Mouse (Mus musculus) adipose tissue, adult 10 weeks (tissue): ENCODE measurements around the gene Klk1b5. TPM values are rescaled to one million over a fixed set of nuclear protein-coding genes. Genes with fewer than 3 reads are reported as not detected.

Source experiments
- polyA plus RNA-seq: library from polyadenylated mRNA; stranded (reverse); fragments of 350-450 nt; fragmentation: Illumina TruSeq; extraction: RNeasy Lipid Tissue Mini Kit (QIAGEN cat#74804); gene quantifications from one replicate; pipeline ENCODE4 v1.2.3, GENCODE M21; 2014; ENCODE audit warnings: low read depth, low replicate concordance

The Klk1b5 gene
- 2.5 TPM for polyA plus RNA-seq

GRCm38 (mm10) chr7:44215645-44216044 is at the start of gene Klk1b5:
Gene Klk1b5, plus strand, starts transcription at chr7:44215945.

GRCm38 (mm10) chr7:44187936-44188335 is 27.8 kb upstream of the Klk1b5 start, which contains the start of gene Klk1b24:
Gene Klk1b24, plus strand, starts transcription at chr7:44188236.

GRCm38 (mm10) chr7:44197891-44198290 is 17.9 kb upstream of the Klk1b5 start, which contains the start of gene Klk1b3:
Gene Klk1b3, plus strand, starts transcription at chr7:44198191.

GRCm38 (mm10) chr7:44207135-44207534 is 8.6 kb upstream of the Klk1b5 start, which contains the start of gene Klk1b4:
Gene Klk1b4, plus strand, starts transcription at chr7:44207435.

GRCm38 (mm10) chr7:44225076-44225475 is 9.3 kb downstream of the Klk1b5 start, which contains the start of gene Klk1:
Gene Klk1, plus strand, starts transcription at chr7:44225360.

GRCm38 (mm10) chr7:44235909-44236308 is 20.2 kb downstream of the Klk1b5 start, which contains the start of gene Gm36864:
Gene Gm36864, plus strand, starts transcription at chr7:44236177.

GRCm38 (mm10) chr7:44246055-44246983 is 30.6 kb downstream of the Klk1b5 start, which contains the start of the genes 1700028J19Rik and 2410002F23Rik:
Gene 1700028J19Rik, minus strand, starts transcription at chr7:44246695.
Gene 2410002F23Rik, plus strand, starts transcription at chr7:44246722.

GRCm38 (mm10) chr7:44257278-44257677 is 41.5 kb downstream of the Klk1b5 start, which contains the start of gene Acp4:
Gene Acp4, minus strand, starts transcription at chr7:44257378.

GRCm38 (mm10) chr7:44261147-44261546 is 45.4 kb downstream of the Klk1b5 start, which contains the start of gene Gm15517:
Gene Gm15517, plus strand, starts transcription at chr7:44261447.

Other genes starting within 250 kb of the Klk1b5 start
- not detected for gene Klk1b1, start 249.2 kb upstream of the Klk1b5 start, polyA plus RNA-seq
- 0.52 TPM for gene Klk1b9, start 239.9 kb upstream of the Klk1b5 start, polyA plus RNA-seq
- not detected for gene Klk1b11, start 220.1 kb upstream of the Klk1b5 start, polyA plus RNA-seq
- 0.52 TPM for gene Klk1b26, start 203.8 kb upstream of the Klk1b5 start, polyA plus RNA-seq
- 0.38 TPM for gene Klk1b27, start 163.7 kb upstream of the Klk1b5 start, polyA plus RNA-seq
- 0.38 TPM for gene Klk1b21, start 113.6 kb upstream of the Klk1b5 start, polyA plus RNA-seq
- not detected for gene Klk1b22, start 103.3 kb upstream of the Klk1b5 start, polyA plus RNA-seq
- not detected for gene Klk1b16, start 79.2 kb upstream of the Klk1b5 start, polyA plus RNA-seq
- gene Klk1b24, start 27.7 kb upstream of the Klk1b5 start, polyA plus RNA-seq, result not detected
- gene Klk1b3, start 17.8 kb upstream of the Klk1b5 start, polyA plus RNA-seq, result 0.38 TPM
- not detected for gene Klk1b4, start 8.5 kb upstream of the Klk1b5 start, polyA plus RNA-seq
- 1.2 TPM for gene Klk1, start 9.4 kb downstream of the Klk1b5 start, polyA plus RNA-seq
- 0.81 TPM for gene Gm36864, start 20.2 kb downstream of the Klk1b5 start, polyA plus RNA-seq
- 10.2 TPM for gene 1700028J19Rik, start 30.8 kb downstream of the Klk1b5 start, polyA plus RNA-seq
- gene 2410002F23Rik, start 30.8 kb downstream of the Klk1b5 start, polyA plus RNA-seq, result 71.2 TPM
- gene Acp4, start 41.4 kb downstream of the Klk1b5 start, polyA plus RNA-seq, result 0.31 TPM
- 37.4 TPM for gene Gm15517, start 45.5 kb downstream of the Klk1b5 start, polyA plus RNA-seq
- gene Clec11a, start 91.0 kb downstream of the Klk1b5 start, polyA plus RNA-seq, result 7.8 TPM
- gene Shank1, start 94.3 kb downstream of the Klk1b5 start, polyA plus RNA-seq, result 0.61 TPM
- gene Syt3, start 168.2 kb downstream of the Klk1b5 start, polyA plus RNA-seq, result 3.9 TPM
- 0.37 TPM for gene 1700008O03Rik, start 169.9 kb downstream of the Klk1b5 start, polyA plus RNA-seq
- gene Lrrc4b, start 213.1 kb downstream of the Klk1b5 start, polyA plus RNA-seq, result 0.20 TPM
- gene Aspdh, start 249.4 kb downstream of the Klk1b5 start, polyA plus RNA-seq, result not detected